Mouse (Mus musculus) stomach, postnatal 0 days (tissue): ENCODE data around the gene Hdac5.

Experiments used
- CTCF ChIP-seq: IDR thresholded peaks from 2 replicates; pipeline ENCODE4 v1.5.1; 2016; ENCODE audit warnings: antibody characterized with exemption, low read depth, mild to moderate bottlenecking, moderate library complexity
- EP300 ChIP-seq: optimal IDR thresholded peaks from 2 replicates; pipeline ENCODE3; 2016; ENCODE audit warnings: antibody characterized with exemption

GRCm38 (mm10) chr11:102190848-102191247 lies 39.1 kb downstream of the Hdac5 start:
- TF ChIP-seq EP300 (no peak), CTCF (no peak)
